13 mouse cellular contexts compared by ENCODE assay signal in genomic region chr2:6849388-6849787, GRCm38 (mm10).
DNase-seq lines count a peak whose midpoint lies in the region; ATAC-seq and TF ChIP-seq lines count a peak whose summit lies in the region.
"Had no signal": no experiment of that assay in that cellular context is flagged by ENCODE, and none has a peak within 500 bp of the region (broad histone marks: within the 10 kb centered on the region; RNA-seq: fewer than 3 reads in every experiment).

No protein-coding gene starts in this region.

- 47% methylated on average over 3 of the region's 3 CpGs for WGBS in heart, postnatal 0 days

- no peak overlapping the region for H3K27ac ChIP-seq in heart, postnatal 0 days (ENCODE audit: low read depth)
- H3K27ac ChIP-seq: heart, embryonic 13.5 days; liver, embryonic 15.5 days; neural tube, embryonic 12.5 days had no signal

- ATAC-seq in heart, postnatal 0 days (ENCODE audit: insufficient read depth, low read depth): no peak
- ATAC-seq in megakaryocyte progenitor cell, adult 5-6 weeks (replicated peaks; ENCODE audit: poor library complexity): peak; percentile 60; the same call in 1 of the 2 replicates

- DNase-seq in heart, postnatal 0 days (ENCODE audit: low spot score): no peak
- DNase-seq in heart, postnatal 14 days: no peak
- peak; percentile 21 for DNase-seq in lung, postnatal 25 days (ENCODE audit: low spot score)
- no peak for DNase-seq in lung, adult 18-20 months
- peak; percentile 42 for DNase-seq in brain, embryonic 14.5 days (ENCODE audit: low read depth)
- DNase-seq in heart, postnatal 4 days: no peak
- no peak for DNase-seq in adrenal gland, postnatal 4 days (ENCODE audit: low spot score in 2 of 2)
- DNase-seq: spleen, adult 18-20 months had no signal

- intact Hi-C loops in heart, postnatal 14 days (cut with DNase I): no loop called here

- TF ChIP-seq CTCF in heart, postnatal 0 days (IDR thresholded peaks at IDR 0.05; ENCODE audit: low read depth): peak; percentile 44
- no peak for TF ChIP-seq CTCF in brain, embryonic 14.5 days (IDR thresholded peaks at IDR 0.05; ENCODE audit: borderline replicate concordance, extremely low read depth, insufficient read depth, insufficient read length)

- H3K4me2 ChIP-seq in heart, postnatal 0 days (ENCODE audit: low read depth, low read length): no peak overlapping the region
- H3K4me2 ChIP-seq: heart, embryonic 13.5 days; liver, embryonic 15.5 days; neural tube, embryonic 12.5 days had no signal

- no peak overlapping the region for H3K9ac ChIP-seq in heart, postnatal 0 days (replicated peaks; ENCODE audit: low read depth, low read length)
- H3K9ac ChIP-seq: heart, embryonic 13.5 days; liver, embryonic 15.5 days; neural tube, embryonic 12.5 days had no signal

- TF ChIP-seq EP300 in heart, postnatal 0 days (IDR thresholded peaks at IDR 0.05; ENCODE audit: low read depth): no peak

- TF ChIP-seq POLR2A in brain, embryonic 14.5 days (IDR thresholded peaks at IDR 0.05; ENCODE audit: borderline replicate concordance, extremely low read depth, insufficient read depth, insufficient read length, poor library complexity, severe bottlenecking): no peak

- H3K4me1 ChIP-seq in heart, postnatal 0 days (ENCODE audit: control insufficient read depth, insufficient read depth): no peaks in the 10 kb centered on the region
- H3K4me1 ChIP-seq: liver, embryonic 15.5 days; neural tube, embryonic 12.5 days had no signal

- H3K4me3 ChIP-seq in heart, postnatal 0 days (ENCODE audit: low read depth, low read length): no peak overlapping the region
- H3K4me3 ChIP-seq: erythroblast, embryonic 14.5 days; heart, embryonic 13.5 days; liver, embryonic 15.5 days; neural tube, embryonic 12.5 days had no signal

- H3K9me3 ChIP-seq in heart, postnatal 0 days (replicated peaks; ENCODE audit: control insufficient read depth, low read length): no peaks in the 10 kb centered on the region
- H3K9me3 ChIP-seq: heart, embryonic 13.5 days; liver, embryonic 15.5 days; neural tube, embryonic 12.5 days had no signal

- no peaks in the 10 kb centered on the region for H3K36me3 ChIP-seq in heart, postnatal 0 days (replicated peaks; ENCODE audit: control insufficient read depth, insufficient read depth, low read length)
- H3K36me3 ChIP-seq: heart, embryonic 13.5 days; liver, embryonic 15.5 days; neural tube, embryonic 12.5 days had no signal

- no peaks in the 10 kb centered on the region for H3K27me3 ChIP-seq in heart, postnatal 0 days (ENCODE audit: control insufficient read depth, insufficient read depth, low read length)
- H3K27me3 ChIP-seq: heart, embryonic 13.5 days; liver, embryonic 15.5 days; neural tube, embryonic 12.5 days had no signal

Comparison
In these comparisons a context has a peak if more than half of its experiments do, and no peak if none do; other contexts are left out.
1. DNase-seq: peak in lung, postnatal 25 days (single experiment) and brain, embryonic 14.5 days (single experiment); none in heart, postnatal 0 days (single experiment), heart, postnatal 14 days (0 of 2), lung, adult 18-20 months (0 of 2), heart, postnatal 4 days (single experiment) and adrenal gland, postnatal 4 days (0 of 2).